Mouse (Mus musculus) spleen, adult 18-20 months (tissue): ENCODE measurements around the gene Mgat4a.

Experiments used
- DNase-seq, 2 experiments: peaks; one replicate each; pipeline ENCODE4 v3.0.0; 2022; ENCODE audit warnings: mixed read lengths in 2 of 2

Mgat4a gene

GRCm38 (mm10) chr1:37540810-37541658, at the start of gene Mgat4a:
Mgat4a (minus strand) TSS chr1:37541016.
- DNase-seq = peak; percentile 88

GRCm38 (mm10) chr1:37585809-37586480, 45.1 kb upstream of the Mgat4a start:
- DNase-seq = peak; percentile 65 to 67

- DNase-seq = no peak
These were observed 43.1 kb upstream of the Mgat4a start for GRCm38 (mm10) chr1:37583795-37584464.

- no peak for DNase-seq
These were observed 42.4 kb upstream of the Mgat4a start for GRCm38 (mm10) chr1:37583167-37583566.

GRCm38 (mm10) chr1:37579686-37580085, 38.9 kb upstream of the Mgat4a start:
- DNase-seq = no peak

- DNase-seq = no peak
These were observed 31.9 kb upstream of the Mgat4a start for GRCm38 (mm10) chr1:37572528-37573272.

GRCm38 (mm10) chr1:37568379-37568778, 27.6 kb upstream of the Mgat4a start:
- DNase-seq = no peak

GRCm38 (mm10) chr1:37566754-37567153, 25.9 kb upstream of the Mgat4a start:
- DNase-seq = no peak

- DNase-seq = no peak
These were observed 25.5 kb upstream of the Mgat4a start for GRCm38 (mm10) chr1:37566344-37566743.

GRCm38 (mm10) chr1:37565396-37565795, 24.6 kb upstream of the Mgat4a start:
- DNase-seq = no peak

GRCm38 (mm10) chr1:37561955-37562354, 21.1 kb upstream of the Mgat4a start:
- DNase-seq = no peak

GRCm38 (mm10) chr1:37560356-37560755, 19.5 kb upstream of the Mgat4a start:
- no peak for DNase-seq

GRCm38 (mm10) chr1:37551986-37552385, 11.2 kb upstream of the Mgat4a start:
- DNase-seq = no peak

GRCm38 (mm10) chr1:37549501-37549900, 8.7 kb upstream of the Mgat4a start:
- DNase-seq = no peak

GRCm38 (mm10) chr1:37546398-37547051, 5.7 kb upstream of the Mgat4a start:
- no peak for DNase-seq

- DNase-seq = no peak
These were observed 3.4 kb upstream of the Mgat4a start for GRCm38 (mm10) chr1:37544251-37544650.

- no peak for DNase-seq
These were observed 2.2 kb upstream of the Mgat4a start for GRCm38 (mm10) chr1:37543057-37543456.

- no peak for DNase-seq
These were observed 627 bp downstream of the Mgat4a start for GRCm38 (mm10) chr1:37539968-37540809.

GRCm38 (mm10) chr1:37534532-37535108, 6.2 kb downstream of the Mgat4a start:
- DNase-seq = no peak

- no peak for DNase-seq
These were observed 7.6 kb downstream of the Mgat4a start for GRCm38 (mm10) chr1:37533181-37533580.

- DNase-seq = no peak
These were observed 8.3 kb downstream of the Mgat4a start for GRCm38 (mm10) chr1:37532533-37532840.
